Mouse (Mus musculus) heart, adult 8-10 months (tissue): Measurements from ENCODE around the gene Olfr311. TPM values are rescaled to one million over a fixed set of nuclear protein-coding genes. Genes with fewer than 3 reads are reported as not detected.

Source experiments
- DNase-seq: peaks from one replicate; pipeline ENCODE4 v3.0.0; 2022; ENCODE audit warnings: low spot score
- total RNA-seq, 4 experiments: library from RNA; stranded (reverse); gene quantifications; 2 replicates each; pipeline ENCODE4 v1.2.4; 2022

Gene Olfr311
- total RNA-seq, 4 experiments from 2014 or later = not detected

DNA sequence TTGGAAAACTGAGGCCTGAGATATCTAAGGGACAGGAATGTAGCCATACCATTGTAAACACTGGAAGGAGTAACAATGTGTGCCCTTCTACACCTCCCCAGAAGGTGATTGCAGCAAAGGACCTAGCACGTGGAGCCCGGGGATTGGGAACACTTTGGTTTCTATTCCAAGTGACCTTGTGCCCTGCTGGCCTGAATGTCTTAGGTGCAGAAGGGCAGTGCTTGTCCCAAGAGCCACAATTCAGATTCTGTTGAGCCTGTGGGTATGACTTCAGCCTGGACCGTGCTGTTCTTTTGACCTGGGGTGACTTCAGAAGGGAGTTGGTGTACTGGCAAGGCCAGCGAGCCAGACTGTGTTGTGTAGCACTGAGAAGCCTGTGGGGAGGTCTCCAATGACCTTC lies 31.9 kb downstream of the Olfr311 start:
- DNase-seq = no peak

DNA sequence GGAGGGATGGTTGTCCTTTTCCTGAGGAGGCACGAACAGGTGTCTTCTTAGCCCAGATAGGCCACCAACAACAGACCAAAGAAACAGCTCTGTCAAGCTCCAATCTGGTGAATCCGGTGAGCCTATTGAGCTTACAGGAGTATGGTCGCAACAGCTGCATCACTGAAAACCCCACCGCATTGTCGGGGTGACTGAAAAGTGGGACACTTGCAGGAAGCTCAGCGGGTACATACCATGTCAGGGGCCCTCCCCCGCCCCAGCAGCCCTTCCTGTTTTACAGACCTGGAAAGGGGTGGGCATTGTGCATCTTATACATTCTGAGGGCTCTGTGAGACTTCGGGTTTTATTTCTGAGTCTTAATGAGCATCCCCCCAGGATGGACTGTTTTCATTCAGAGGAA lies 44.7 kb downstream of the Olfr311 start:
- no peak for DNase-seq

DNA sequence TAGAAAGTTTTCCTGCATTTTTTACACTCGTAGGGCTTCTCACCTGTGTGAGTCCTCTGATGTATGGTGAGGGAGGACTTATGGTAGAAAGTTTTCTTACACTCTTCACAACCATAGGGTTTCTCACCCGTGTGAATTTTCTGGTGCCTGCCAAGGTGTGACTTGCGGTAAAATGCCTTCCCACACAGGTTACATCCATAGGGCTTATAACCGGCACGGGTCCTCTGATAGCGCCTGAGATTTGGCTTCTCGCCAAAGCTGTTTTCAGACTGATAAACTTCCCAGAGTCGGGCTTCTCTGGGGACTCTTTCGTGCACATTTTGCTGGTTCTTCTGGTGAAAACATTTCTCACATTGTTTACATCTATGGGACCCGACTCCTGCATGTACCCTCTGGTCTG lies 51.5 kb downstream of the Olfr311 start:
- DNase-seq = no peak

Other genes starting within 250 kb of the Olfr311 start
- gene Olfr324, start 244.1 kb upstream of the Olfr311 start, total RNA-seq = not detected
- 1 to 10 TPM; 3.2 to 9.2 (median 6.2) TPM for gene 2210407C18Rik, start 223.2 kb upstream of the Olfr311 start, total RNA-seq
- gene Olfr323, start 208.8 kb upstream of the Olfr311 start, total RNA-seq = not detected
- gene Trim58, start 198.8 kb upstream of the Olfr311 start, total RNA-seq = not detected
- not detected for gene Olfr322, start 180.5 kb upstream of the Olfr311 start, total RNA-seq
- not detected for gene Olfr320, start 158.2 kb upstream of the Olfr311 start, total RNA-seq
- not detected for gene Olfr319, start 140.1 kb upstream of the Olfr311 start, total RNA-seq
- gene Olfr318, start 115.2 kb upstream of the Olfr311 start, total RNA-seq = not detected
- gene Olfr317, start 100.0 kb upstream of the Olfr311 start, total RNA-seq = not detected
- gene Olfr316, start 86.5 kb upstream of the Olfr311 start, total RNA-seq = not detected
- gene Olfr315, start 66.1 kb upstream of the Olfr311 start, total RNA-seq = not detected
- gene Olfr314, start 56.3 kb upstream of the Olfr311 start, total RNA-seq = not detected
- gene Fam183b, start 37.3 kb upstream of the Olfr311 start, total RNA-seq = under 1 TPM in 2 of 4 experiments, not detected in 2; 0.52 to 0.69 TPM
- not detected for gene Olfr313, start 24.3 kb upstream of the Olfr311 start, total RNA-seq
- gene Olfr312, start 10.0 kb upstream of the Olfr311 start, total RNA-seq = not detected
- 1 to 10 TPM; 1.1 to 2.5 (median 1.6) TPM for gene Gm12258, start 7.9 kb downstream of the Olfr311 start, total RNA-seq
- 1 to 10 TPM; 1.6 to 3.1 (median 1.9) TPM for gene 2810021J22Rik, start 28.0 kb downstream of the Olfr311 start, total RNA-seq
- 1 to 10 TPM; 3.0 to 4.5 (median 4.1) TPM for gene Zfp39, start 65.0 kb downstream of the Olfr311 start, total RNA-seq
- under 1 TPM in 1 of 4 experiments, not detected in 3; 0.09 TPM for gene Btnl10, start 78.7 kb downstream of the Olfr311 start, total RNA-seq
- 100 to 1,000 TPM; 165 to 184 (median 175) TPM for gene Rnf187, start 99.7 kb downstream of the Olfr311 start, total RNA-seq
- gene Hist3h2ba, start 109.7 kb downstream of the Olfr311 start, total RNA-seq = 1 to 10 TPM in 3 of 4 experiments, not detected in 1; 1.3 to 1.4 (median 1.3) TPM
- 10 to 100 TPM; 10.5 to 17.8 (median 16.0) TPM for gene Hist3h2a, start 115.4 kb downstream of the Olfr311 start, total RNA-seq
- gene Trim17, start 115.4 kb downstream of the Olfr311 start, total RNA-seq = under 1 TPM in 3 of 4 experiments, not detected in 1; 0.06 to 0.20 (median 0.08) TPM
- 10 to 100 TPM; 14.7 to 18.9 (median 16.5) TPM for gene Trim11, start 138.8 kb downstream of the Olfr311 start, total RNA-seq